In genomic region chr7:80023621-80024435, GRCm38 (mm10) we compare ENCODE assay signal across 8 mouse cellular contexts. TPM values are rescaled to one million over a fixed set of nuclear protein-coding genes. Genes with fewer than 3 reads are reported as not detected.
DNase-seq lines count a peak whose midpoint lies in the region; ATAC-seq lines count a peak whose summit lies in the region.

No protein-coding gene starts in this region.

- no peaks in the 10 kb centered on the region for H3K9me3 ChIP-seq in embryonic facial prominence, embryonic 13.5 days

- peak; percentile 62 for ATAC-seq in CD4-positive, CD25-positive, alpha-beta regulatory T cell, adult 4 months
- no peak for ATAC-seq in embryonic facial prominence, embryonic 13.5 days (ENCODE audit: insufficient number of reproducible peaks, insufficient read depth, low FRiP score, low TSS enrichment, low read depth)

- H3K9ac ChIP-seq in embryonic facial prominence, embryonic 13.5 days: no peak overlapping the region; the same call in 1 of the 2 replicates

- H3K4me2 ChIP-seq in embryonic facial prominence, embryonic 13.5 days: peak overlapping the region; percentile 89

- H3K4me1 ChIP-seq in embryonic facial prominence, embryonic 13.5 days: peaks cover 25% of the 10 kb centered on the region

- peak overlapping the region; percentile 98 for H3K27ac ChIP-seq in embryonic facial prominence, embryonic 13.5 days

- DNase-seq in cerebellum, adult 9-11 months: peak; percentile 23
- no peak for DNase-seq in cerebellum, adult 11 months
- DNase-seq in induced T-regulatory cell, adult 2 months (ENCODE audit: low read depth): peak; percentile 78
- DNase-seq in lung, postnatal 10 days: peak; percentile 73
- DNase-seq in splenic B cell, adult 2 months (ENCODE audit: low read depth, low spot score): peak; percentile 81
- DNase-seq in right cerebral cortex, adult 18-20 months: no peak

- 67% methylated on average over 5 of the region's 5 CpGs for WGBS in embryonic facial prominence, embryonic 13.5 days

- peak overlapping the region; percentile 82 for H3K4me3 ChIP-seq in embryonic facial prominence, embryonic 13.5 days

- no peaks in the 10 kb centered on the region for H3K27me3 ChIP-seq in embryonic facial prominence, embryonic 13.5 days
- H3K27me3 ChIP-seq in splenic B cell, adult 2 months (ENCODE audit: control insufficient read depth, insufficient read depth, low read length, poor library complexity, severe bottlenecking): no peaks in the 10 kb centered on the region

- H3K36me3 ChIP-seq in embryonic facial prominence, embryonic 13.5 days: no peaks in the 10 kb centered on the region
- no peaks in the 10 kb centered on the region for H3K36me3 ChIP-seq in splenic B cell, adult 2 months (ENCODE audit: control insufficient read depth, insufficient read depth, low read length, poor library complexity, severe bottlenecking)

RNA-seq across cellular contexts. Expression of gene Zfp710, which starts 0.8 kb away (rescaled TPM):
- 1 to 10 TPM; 4.1 to 7.0 TPM for polyA plus RNA-seq in CD4-positive, CD25-positive, alpha-beta regulatory T cell, adult 4 months (2017; shearing (Covaris generic))
- polyA plus RNA-seq in embryonic facial prominence, embryonic 13.5 days (2015; fragmentation: Nextera tagmentation; extraction: Ambion mirVana): 20.1 and 21.9 TPM in 2 replicates

Comparison
In these comparisons a context has a peak if more than half of its experiments do, and no peak if none do; other contexts are left out.
1. DNase-seq: peak in cerebellum, adult 9-11 months (single experiment), induced T-regulatory cell, adult 2 months (single experiment), lung, postnatal 10 days (single experiment) and splenic B cell, adult 2 months (single experiment); none in cerebellum, adult 11 months (single experiment) and right cerebral cortex, adult 18-20 months (single experiment).